Mouse (Mus musculus): ENCODE results near the gene Cish. TPM values are rescaled to one million over a fixed set of nuclear protein-coding genes. Genes with fewer than 3 reads are reported as not detected.

Gene Cish
- polyA plus RNA-seq, 1 experiment from 2014 or later: 14.7 TPM

DNA sequence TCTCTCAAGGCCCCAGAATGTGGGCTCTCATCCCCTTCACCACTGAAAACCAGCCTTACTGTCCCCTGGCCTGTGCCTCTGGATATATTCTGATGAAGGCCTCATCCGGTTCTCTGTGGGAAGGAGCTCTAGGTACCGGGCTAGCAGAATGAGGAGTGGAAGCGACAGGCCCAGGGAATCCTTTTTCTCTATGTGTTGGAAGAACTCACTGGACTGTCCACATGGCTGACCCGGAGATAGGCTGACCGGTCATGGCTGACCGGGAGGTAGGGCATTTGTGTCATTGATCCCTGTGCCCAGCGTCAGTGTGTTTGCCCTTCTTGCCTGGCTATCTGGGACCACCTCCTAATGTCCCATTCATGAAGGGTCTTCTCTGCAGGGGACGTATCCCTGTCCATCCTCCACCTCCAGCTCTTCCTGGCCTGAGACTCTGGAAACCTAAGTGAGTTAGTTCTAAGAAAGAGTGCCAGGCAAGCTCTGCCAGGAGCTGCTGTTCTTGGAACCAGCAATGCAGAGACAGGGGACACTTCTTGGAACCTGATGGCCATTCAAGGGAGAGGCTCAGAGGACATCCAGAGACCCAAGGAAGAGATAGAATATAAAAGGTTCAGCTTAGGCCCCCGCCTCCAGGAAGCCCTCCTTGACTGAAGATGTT, 12.6 kb downstream of the Cish start:
- Histone ChIP-seq H3K4me3 (ENCODE audit: control insufficient read depth in 1 of 2, insufficient read depth in 1 of 2, low read depth in 1 of 2, low read length in 2 of 2) (no peak overlapping the region), H3K9ac (ENCODE audit: low read length) (peak overlapping the region; percentile 48; the same call in 1 of the 2 replicates), H3K27me3 (ENCODE audit: control insufficient read depth, insufficient read depth, low read length) (no peaks in the 10 kb centered on the region), H3K4me1 (ENCODE audit: control insufficient read depth in 2 of 2, insufficient read depth in 2 of 2, low read length in 2 of 2) (peaks cover 31 to 34% of the 10 kb centered on the region in 2 experiments), H3K4me2 (ENCODE audit: low read length) (0 out of 2 replicates have a peak overlapping the region, but pooled peaks have one; percentile 38), H3K27ac (replicated peaks in 1 of 2; ENCODE audit: control insufficient read depth in 1 of 2, insufficient read depth in 1 of 2, low read depth in 2 of 2, low read length in 2 of 2) (peak overlapping the region; percentile 73 to 89), H3K9me3 (ENCODE audit: control insufficient read depth, low read length) (no peaks in the 10 kb centered on the region), H3K36me3 (ENCODE audit: control insufficient read depth, insufficient read depth, low read length) (no peaks in the 10 kb centered on the region)
- no peak for ATAC-seq (ENCODE audit: insufficient number of reproducible peaks, insufficient read depth, low FRiP score, low read depth)
- 90% methylated on average over 9 of the region's 9 CpGs for WGBS

DNA sequence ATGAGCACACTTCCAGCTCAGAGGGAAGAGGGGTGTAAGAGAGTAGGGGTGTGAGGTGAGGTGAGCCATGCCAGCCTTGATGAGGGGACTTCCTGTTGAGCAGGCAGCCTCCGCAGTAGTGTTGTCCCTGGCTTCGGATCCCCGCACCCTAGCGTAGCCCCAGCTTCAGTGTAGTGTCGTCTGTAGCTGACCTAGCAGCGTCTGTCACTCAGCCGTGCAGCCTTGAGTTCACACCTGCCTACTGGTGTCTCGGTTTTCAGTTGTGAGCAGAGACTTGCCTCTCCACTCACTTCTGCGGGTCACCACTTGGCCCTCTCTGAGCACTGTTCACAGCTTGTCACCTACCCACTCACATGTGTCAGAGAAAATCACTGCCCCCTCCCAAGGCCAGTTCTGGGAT, 13.3 kb downstream of the Cish start:
- ATAC-seq (ENCODE audit: insufficient number of reproducible peaks, insufficient read depth, low FRiP score, low read depth): no peak; the same call in 1 of the 2 replicates
- H3K9ac ChIP-seq (ENCODE audit: low read length): no peak overlapping the region
- no peaks in the 10 kb centered on the region for H3K36me3 ChIP-seq (ENCODE audit: control insufficient read depth, insufficient read depth, low read length)
- no peak overlapping the region for H3K4me3 ChIP-seq (ENCODE audit: control insufficient read depth in 1 of 2, insufficient read depth in 1 of 2, low read depth in 1 of 2, low read length in 2 of 2)
- no peaks in the 10 kb centered on the region for H3K27me3 ChIP-seq (ENCODE audit: control insufficient read depth, insufficient read depth, low read length)
- peaks cover 31 to 33% of the 10 kb centered on the region in 2 experiments for H3K4me1 ChIP-seq (ENCODE audit: control insufficient read depth in 2 of 2, insufficient read depth in 2 of 2, low read length in 2 of 2)
- 69% methylated on average over 9 of the region's 9 CpGs for WGBS
- no peak overlapping the region for H3K4me2 ChIP-seq (ENCODE audit: low read length)
- peak overlapping the region; percentile 4 to 46; a peak in 3 of 4 replicates for H3K27ac ChIP-seq (replicated peaks in 1 of 2; ENCODE audit: control insufficient read depth in 1 of 2, insufficient read depth in 1 of 2, low read depth in 2 of 2, low read length in 2 of 2)
- H3K9me3 ChIP-seq (ENCODE audit: control insufficient read depth, low read length): no peaks in the 10 kb centered on the region

DNA sequence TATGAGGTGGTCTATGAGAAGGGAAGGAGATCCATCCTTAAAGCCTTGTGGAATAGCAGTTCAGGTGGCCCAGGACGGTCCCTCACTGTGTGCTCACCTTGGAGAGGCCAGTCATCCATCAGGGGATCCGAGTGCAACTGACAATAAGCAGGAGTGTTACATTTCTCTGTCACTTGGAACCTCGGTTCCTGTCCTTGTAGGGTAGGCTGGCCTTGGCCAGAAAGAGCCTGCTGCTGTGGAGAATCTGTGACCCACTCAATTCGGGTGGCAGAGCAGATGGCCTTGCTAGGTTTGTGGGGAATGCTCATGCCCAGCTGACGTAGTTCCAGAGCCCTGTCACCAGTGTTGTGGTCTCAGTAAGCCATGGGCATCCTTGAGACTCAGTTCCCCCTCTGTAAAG, 13.8 kb downstream of the Cish start:
- WGBS: 36% methylated on average over 5 of the region's 5 CpGs
- H3K4me1 ChIP-seq (ENCODE audit: control insufficient read depth in 2 of 2, insufficient read depth in 2 of 2, low read length in 2 of 2): peaks cover 31 to 33% of the 10 kb centered on the region in 2 experiments
- H3K27me3 ChIP-seq (ENCODE audit: control insufficient read depth, insufficient read depth, low read length): no peaks in the 10 kb centered on the region
- no peaks in the 10 kb centered on the region for H3K9me3 ChIP-seq (ENCODE audit: control insufficient read depth, low read length)
- no peaks in the 10 kb centered on the region for H3K36me3 ChIP-seq (ENCODE audit: control insufficient read depth, insufficient read depth, low read length)
- no peak overlapping the region for H3K4me3 ChIP-seq (ENCODE audit: control insufficient read depth in 1 of 2, insufficient read depth in 1 of 2, low read depth in 1 of 2, low read length in 2 of 2)
- peak overlapping the region; percentile 4 to 46; a peak in 3 of 4 replicates for H3K27ac ChIP-seq (replicated peaks in 1 of 2; ENCODE audit: control insufficient read depth in 1 of 2, insufficient read depth in 1 of 2, low read depth in 2 of 2, low read length in 2 of 2)
- ATAC-seq (ENCODE audit: insufficient number of reproducible peaks, insufficient read depth, low FRiP score, low read depth): no peak
- H3K9ac ChIP-seq (ENCODE audit: low read length): no peak overlapping the region
- no peak overlapping the region for H3K4me2 ChIP-seq (ENCODE audit: low read length)

DNA sequence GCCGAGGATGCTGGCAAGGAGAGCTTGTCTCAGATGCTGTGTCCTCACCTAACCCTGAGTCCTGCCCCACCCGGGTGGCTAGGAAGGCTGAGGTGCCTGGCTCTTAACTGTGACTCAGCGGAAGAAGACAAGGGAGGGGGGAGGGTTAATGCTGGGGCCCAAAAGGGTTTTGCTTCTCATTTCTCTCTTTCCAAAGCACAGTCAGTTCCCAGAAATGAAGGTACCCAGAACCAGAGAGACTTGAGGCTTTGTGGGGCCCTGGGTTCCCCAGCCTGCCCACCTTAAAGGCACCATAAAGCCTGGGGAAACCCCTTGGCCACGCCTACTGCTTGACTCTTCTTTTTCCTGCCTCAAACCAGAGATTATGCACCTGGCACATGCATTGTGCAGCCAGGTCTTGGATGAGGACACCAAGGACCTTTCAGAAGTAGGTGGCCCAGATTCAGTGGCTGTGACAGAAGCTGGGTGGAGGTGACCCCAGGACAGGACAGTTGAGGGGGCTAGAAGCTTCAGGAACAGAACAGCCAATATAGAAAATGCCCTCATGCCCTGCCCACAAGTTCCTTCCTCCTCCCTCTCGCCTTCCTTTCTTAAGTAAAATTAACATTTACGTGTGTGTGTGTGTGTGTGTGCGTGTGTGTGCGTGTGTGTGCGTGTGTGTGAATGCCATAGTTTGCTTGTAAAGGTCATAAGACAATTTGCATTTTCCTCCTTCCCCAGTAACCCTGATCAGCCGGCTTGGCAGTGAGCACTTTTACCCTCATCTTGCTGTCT, 17.2 kb downstream of the Cish start:
- H3K36me3 ChIP-seq (ENCODE audit: control insufficient read depth, insufficient read depth, low read length): no peaks in the 10 kb centered on the region
- no peak for ATAC-seq (ENCODE audit: insufficient number of reproducible peaks, insufficient read depth, low FRiP score, low read depth)
- peaks cover 11 to 12% of the 10 kb centered on the region in 2 experiments for H3K4me1 ChIP-seq (ENCODE audit: control insufficient read depth in 2 of 2, insufficient read depth in 2 of 2, low read length in 2 of 2)
- H3K27me3 ChIP-seq (ENCODE audit: control insufficient read depth, insufficient read depth, low read length): no peaks in the 10 kb centered on the region
- H3K4me3 ChIP-seq (ENCODE audit: control insufficient read depth in 1 of 2, insufficient read depth in 1 of 2, low read depth in 1 of 2, low read length in 2 of 2): no peak overlapping the region
- H3K9me3 ChIP-seq (ENCODE audit: control insufficient read depth, low read length): no peaks in the 10 kb centered on the region
- H3K27ac ChIP-seq (replicated peaks in 1 of 2; ENCODE audit: control insufficient read depth in 1 of 2, insufficient read depth in 1 of 2, low read depth in 2 of 2, low read length in 2 of 2): no peak overlapping the region
- H3K9ac ChIP-seq (ENCODE audit: low read length): no peak overlapping the region
- no peak overlapping the region for H3K4me2 ChIP-seq (ENCODE audit: low read length)
- 54% methylated on average over 9 of the region's 10 CpGs for WGBS

DNA sequence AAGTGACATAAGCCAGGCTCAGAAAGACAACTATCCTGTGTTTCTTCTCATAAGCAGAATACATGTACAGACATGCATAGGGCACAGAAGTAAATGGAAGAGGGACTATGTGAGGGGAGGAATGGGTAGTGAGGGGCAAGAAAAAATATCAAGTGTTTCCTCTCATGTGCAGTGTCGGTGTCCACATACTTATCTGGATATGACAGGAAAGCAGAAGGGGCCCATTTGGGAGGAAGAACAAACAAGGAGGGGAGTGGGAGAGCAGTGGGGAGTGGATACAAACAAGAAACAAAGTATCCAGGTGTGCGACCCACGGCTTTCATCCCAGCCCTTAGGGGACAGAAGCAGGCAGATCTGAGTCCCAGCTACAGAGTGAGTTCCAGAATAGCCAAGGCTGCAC, 18.1 kb downstream of the Cish start:
- no peaks in the 10 kb centered on the region for H3K27me3 ChIP-seq (ENCODE audit: control insufficient read depth, insufficient read depth, low read length)
- no peaks in the 10 kb centered on the region for H3K9me3 ChIP-seq (ENCODE audit: control insufficient read depth, low read length)
- no peak for ATAC-seq (ENCODE audit: insufficient number of reproducible peaks, insufficient read depth, low FRiP score, low read depth)
- no peak overlapping the region for H3K4me2 ChIP-seq (ENCODE audit: low read length)
- H3K36me3 ChIP-seq (ENCODE audit: control insufficient read depth, insufficient read depth, low read length): no peaks in the 10 kb centered on the region
- no peak overlapping the region for H3K27ac ChIP-seq (replicated peaks in 1 of 2; ENCODE audit: control insufficient read depth in 1 of 2, insufficient read depth in 1 of 2, low read depth in 2 of 2, low read length in 2 of 2)
- peaks cover 2 to 5% of the 10 kb centered on the region in 2 experiments; a peak in 2 of 4 replicates for H3K4me1 ChIP-seq (ENCODE audit: control insufficient read depth in 2 of 2, insufficient read depth in 2 of 2, low read length in 2 of 2)
- WGBS: 72% methylated on average over 3 of the region's 3 CpGs
- no peak overlapping the region for H3K9ac ChIP-seq (ENCODE audit: low read length)
- no peak overlapping the region for H3K4me3 ChIP-seq (ENCODE audit: control insufficient read depth in 1 of 2, insufficient read depth in 1 of 2, low read depth in 1 of 2, low read length in 2 of 2)

DNA sequence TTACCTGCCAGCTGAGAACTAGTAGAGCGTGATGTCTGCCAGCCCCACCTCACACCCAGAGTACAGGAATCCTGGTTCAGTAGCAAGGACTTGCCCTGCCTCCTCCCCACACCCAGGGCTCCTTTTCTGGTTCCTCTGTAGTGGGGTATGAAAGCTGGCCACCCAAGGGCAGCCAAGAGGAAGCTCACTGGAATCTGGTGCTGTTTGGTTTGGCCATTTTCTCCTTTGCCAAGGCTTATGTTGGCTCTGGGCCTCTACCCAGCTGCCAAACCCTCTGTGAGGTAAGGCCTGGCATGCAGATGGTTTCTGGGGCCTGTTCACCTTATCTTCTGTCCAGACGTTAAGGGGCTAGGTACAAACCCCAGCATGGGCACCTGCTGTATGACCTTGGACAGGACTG, 20.0 kb downstream of the Cish start:
- no peaks in the 10 kb centered on the region for H3K9me3 ChIP-seq (ENCODE audit: control insufficient read depth, low read length)
- H3K27me3 ChIP-seq (ENCODE audit: control insufficient read depth, insufficient read depth, low read length): no peaks in the 10 kb centered on the region
- H3K4me3 ChIP-seq (ENCODE audit: control insufficient read depth in 1 of 2, insufficient read depth in 1 of 2, low read depth in 1 of 2, low read length in 2 of 2): no peak overlapping the region
- H3K36me3 ChIP-seq (ENCODE audit: control insufficient read depth, insufficient read depth, low read length): no peaks in the 10 kb centered on the region
- H3K4me1 ChIP-seq (ENCODE audit: control insufficient read depth in 2 of 2, insufficient read depth in 2 of 2, low read length in 2 of 2): no peaks in the 10 kb centered on the region
- no peak overlapping the region for H3K4me2 ChIP-seq (ENCODE audit: low read length)
- H3K27ac ChIP-seq (replicated peaks in 1 of 2; ENCODE audit: control insufficient read depth in 1 of 2, insufficient read depth in 1 of 2, low read depth in 2 of 2, low read length in 2 of 2): no peak overlapping the region
- WGBS: 74% methylated on average over 2 of the region's 2 CpGs
- H3K9ac ChIP-seq (ENCODE audit: low read length): no peak overlapping the region
- no peak for ATAC-seq (ENCODE audit: insufficient number of reproducible peaks, insufficient read depth, low FRiP score, low read depth)

DNA sequence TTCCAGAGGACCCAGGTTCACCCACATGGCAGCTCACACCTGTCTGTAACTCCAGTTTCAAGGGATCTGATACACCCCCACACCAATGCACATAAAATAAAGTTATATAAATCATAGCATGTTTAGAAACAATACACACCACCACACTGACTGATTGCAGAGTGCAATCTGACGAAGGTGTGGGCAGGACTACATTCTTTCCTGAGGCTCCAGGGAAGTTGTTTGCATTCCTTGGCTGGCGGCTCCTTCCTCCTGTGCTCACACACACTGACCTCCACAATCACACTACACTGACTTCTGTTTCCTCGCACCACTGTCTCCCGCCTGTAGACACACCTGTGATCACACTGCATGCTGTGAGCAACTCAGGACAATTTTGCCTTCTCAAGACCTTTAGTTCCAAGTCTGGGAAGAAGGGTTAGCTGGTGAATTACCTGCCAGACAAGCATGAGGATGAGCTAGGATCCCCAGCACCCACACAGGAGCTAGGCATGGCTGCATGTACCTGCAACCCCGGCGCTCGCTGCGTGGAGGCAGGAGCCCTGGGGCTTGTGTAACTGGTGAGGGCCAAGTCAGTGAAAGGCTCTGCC, 26.7 kb downstream of the Cish start:
- no peak overlapping the region for H3K27ac ChIP-seq (replicated peaks in 1 of 2; ENCODE audit: control insufficient read depth in 1 of 2, insufficient read depth in 1 of 2, low read depth in 2 of 2, low read length in 2 of 2)

More for the DNA sequence above, 26.7 kb downstream of the Cish start:
- peaks cover 2% of the 10 kb centered on the region; the same call in 1 of the 2 replicates for H3K36me3 ChIP-seq (ENCODE audit: control insufficient read depth, insufficient read depth, low read length)
- H3K4me1 ChIP-seq (ENCODE audit: control insufficient read depth in 2 of 2, insufficient read depth in 2 of 2, low read length in 2 of 2): peaks cover 15 to 20% of the 10 kb centered on the region in 2 experiments
- no peaks in the 10 kb centered on the region for H3K9me3 ChIP-seq (ENCODE audit: control insufficient read depth, low read length)
- no peak overlapping the region for H3K9ac ChIP-seq (ENCODE audit: low read length)
- 63% methylated on average over 8 of the region's 8 CpGs for WGBS
- no peak overlapping the region for H3K4me2 ChIP-seq (ENCODE audit: low read length)
- H3K4me3 ChIP-seq (ENCODE audit: control insufficient read depth in 1 of 2, insufficient read depth in 1 of 2, low read depth in 1 of 2, low read length in 2 of 2): no peak overlapping the region
- H3K27me3 ChIP-seq (ENCODE audit: control insufficient read depth, insufficient read depth, low read length): no peaks in the 10 kb centered on the region
- ATAC-seq (ENCODE audit: insufficient number of reproducible peaks, insufficient read depth, low FRiP score, low read depth): no peak
